Mouse (Mus musculus): ENCODE measurements around the gene Gdf2. TPM values are rescaled to one million over a fixed set of nuclear protein-coding genes. Genes with fewer than 3 reads are reported as not detected.

The Gdf2 gene
- polyA plus RNA-seq, 1 experiment from 2014 or later, result 0.08 TPM

DNA sequence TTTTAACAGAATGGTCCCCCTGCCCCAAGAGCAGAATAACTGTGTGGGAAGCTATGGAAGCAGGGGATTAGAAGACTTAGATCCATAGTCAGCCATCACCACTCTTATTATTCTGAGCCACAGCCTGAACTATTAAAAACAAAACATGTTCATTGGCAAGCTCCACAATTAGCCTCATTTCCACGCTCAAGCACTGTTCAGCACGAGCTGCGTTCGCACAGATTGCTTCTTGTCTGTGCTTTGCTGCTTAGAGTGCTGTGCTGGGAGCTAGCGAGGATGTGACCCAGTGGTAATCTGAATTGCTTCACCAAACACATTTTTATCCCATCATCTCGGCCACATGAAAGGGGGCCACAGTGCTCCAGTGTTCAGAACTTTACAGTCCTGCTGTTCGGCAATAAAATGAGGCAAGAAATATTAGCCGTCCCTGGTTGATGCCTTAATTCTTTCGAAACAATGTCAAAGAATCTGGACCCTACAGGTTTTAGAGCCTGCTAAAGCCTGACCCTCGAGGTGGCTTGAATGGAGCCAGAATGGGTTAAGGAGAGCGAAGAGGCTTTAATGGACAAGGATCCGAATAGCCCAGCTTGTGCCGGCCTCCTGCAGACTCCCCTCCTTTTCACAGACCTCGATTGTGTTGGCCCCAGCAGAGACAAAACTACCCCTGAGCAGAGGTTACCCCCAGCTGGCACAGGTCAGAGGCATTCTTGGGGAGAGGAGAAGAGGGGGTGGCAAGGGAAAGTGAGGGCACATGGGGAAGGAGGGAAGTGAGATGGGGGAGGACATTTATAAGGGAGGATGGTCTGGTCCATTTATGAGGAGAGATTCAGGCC, 19.9 kb upstream of the Gdf2 start:
- H3K4me3 ChIP-seq (replicated peaks; ENCODE audit: low read length), result no peak overlapping the region
- ATAC-seq (ENCODE audit: low FRiP score) (no peak), DNase-seq (ENCODE audit: low spot score) (no peak)
- no peak overlapping the region for H3K4me2 ChIP-seq (replicated peaks)
- peaks cover 31% of the 10 kb centered on the region for H3K4me1 ChIP-seq (replicated peaks; ENCODE audit: control insufficient read depth, insufficient read depth, low read length)
- H3K9ac ChIP-seq, result no peak overlapping the region; the same call in 1 of the 2 replicates
- 15% methylated on average over 14 of the region's 14 CpGs for WGBS
- no peaks in the 10 kb centered on the region for H3K9me3 ChIP-seq (ENCODE audit: control insufficient read depth, low read length)
- H3K27ac ChIP-seq, result no peak overlapping the region
- no peaks in the 10 kb centered on the region for H3K36me3 ChIP-seq (replicated peaks; ENCODE audit: control insufficient read depth, insufficient read depth)
- H3K27me3 ChIP-seq (ENCODE audit: control insufficient read depth, insufficient read depth, low read length), result peaks cover 56% of the 10 kb centered on the region

DNA sequence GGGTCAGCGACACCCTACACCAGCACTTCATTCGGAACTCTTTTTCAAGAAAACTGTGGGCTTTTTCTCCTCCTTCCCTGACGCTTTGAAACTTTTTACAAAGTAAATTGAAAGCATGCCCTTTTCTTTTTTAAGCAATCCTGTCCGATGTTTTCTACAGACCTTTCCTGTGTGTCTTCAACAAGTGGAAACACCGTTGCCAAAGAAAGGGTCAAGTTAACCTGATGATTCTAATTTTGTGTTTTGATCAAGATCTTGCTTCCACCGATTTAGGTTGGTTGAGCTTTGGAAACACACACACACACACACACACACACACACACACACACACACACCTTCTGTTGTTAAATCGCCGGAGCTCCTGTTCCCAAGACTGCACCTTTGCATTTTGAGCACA, 18.1 kb upstream of the Gdf2 start:
- H3K27me3 ChIP-seq (ENCODE audit: control insufficient read depth, insufficient read depth, low read length), result peaks cover 56% of the 10 kb centered on the region
- H3K9ac ChIP-seq, result peak overlapping the region; percentile 67
- no peaks in the 10 kb centered on the region for H3K9me3 ChIP-seq (ENCODE audit: control insufficient read depth, low read length)
- WGBS, result 13% methylated on average over 8 of the region's 8 CpGs
- peak overlapping the region; percentile 95 for H3K4me2 ChIP-seq (replicated peaks)
- H3K4me1 ChIP-seq (replicated peaks; ENCODE audit: control insufficient read depth, insufficient read depth, low read length), result peaks cover 31% of the 10 kb centered on the region
- ATAC-seq (ENCODE audit: low FRiP score) (no peak), DNase-seq (ENCODE audit: low spot score) (no peak)
- no peaks in the 10 kb centered on the region for H3K36me3 ChIP-seq (replicated peaks; ENCODE audit: control insufficient read depth, insufficient read depth)
- H3K4me3 ChIP-seq (replicated peaks; ENCODE audit: low read length), result peak overlapping the region; percentile 56
- H3K27ac ChIP-seq, result no peak overlapping the region

DNA sequence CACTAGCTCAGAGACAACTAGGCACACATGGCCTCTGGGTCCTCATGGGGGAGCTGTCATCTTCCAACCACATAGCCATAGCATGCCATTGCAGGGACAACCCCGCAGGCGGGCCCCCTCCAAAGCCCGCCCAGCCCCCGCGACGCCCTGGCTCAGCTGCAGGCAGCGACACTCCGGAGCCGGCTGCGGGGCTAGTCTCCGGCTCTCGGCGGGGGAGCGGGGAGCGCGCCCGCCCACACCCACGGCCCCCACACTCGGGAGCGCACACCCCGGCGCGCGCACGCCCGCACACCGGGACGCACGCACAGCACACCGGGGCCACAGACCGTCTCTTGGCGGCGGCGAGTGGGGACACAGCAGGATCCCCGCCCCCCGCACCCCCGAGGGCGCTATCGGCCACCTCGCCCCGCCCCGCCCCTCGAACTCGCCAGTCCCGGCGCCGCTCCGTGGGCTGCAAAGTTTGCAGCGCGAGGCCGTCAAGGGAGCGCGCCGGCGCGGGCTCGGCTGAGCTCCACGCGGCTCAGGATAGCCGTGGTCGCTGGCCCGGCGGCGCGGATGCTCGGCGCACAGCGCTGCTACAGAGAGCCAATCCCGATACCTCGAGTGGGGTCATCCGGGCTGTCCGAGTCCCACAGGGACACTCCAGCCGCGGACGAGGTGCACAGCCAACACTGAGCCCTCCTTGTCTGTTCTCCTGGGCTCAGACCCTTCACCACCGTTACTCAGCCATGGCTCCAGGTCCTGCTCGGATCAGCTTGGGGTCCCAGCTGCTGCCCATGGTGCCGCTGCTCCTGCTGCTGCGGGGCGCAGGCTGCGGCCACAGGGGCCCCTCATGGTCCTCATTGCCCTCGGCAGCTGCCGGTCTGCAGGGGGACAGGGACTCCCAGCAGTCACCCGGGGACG, 17.4 kb upstream of the Gdf2 start, which contains the start of gene Gdf10:
Gene Gdf10 (plus strand): TSS at position 420 of the 903 bp plus-strand sequence.
- peak within 1 kb of the TSS; percentile 95 for H3K4me2 ChIP-seq (replicated peaks)
- peaks cover 31% of the 10 kb centered on the region for H3K4me1 ChIP-seq (replicated peaks; ENCODE audit: control insufficient read depth, insufficient read depth, low read length)
- DNase-seq (ENCODE audit: low spot score) (peak; percentile 55), ATAC-seq (ENCODE audit: low FRiP score) (peak; percentile 71)
- H3K4me3 ChIP-seq (replicated peaks; ENCODE audit: low read length), result peak within 1 kb of the TSS; percentile 56
- H3K9me3 ChIP-seq (ENCODE audit: control insufficient read depth, low read length), result no peaks in the 10 kb centered on the region
- H3K27me3 ChIP-seq (ENCODE audit: control insufficient read depth, insufficient read depth, low read length), result peaks cover 56% of the 10 kb centered on the region
- peak within 1 kb of the TSS; percentile 67 for H3K9ac ChIP-seq
- no peaks in the 10 kb centered on the region for H3K36me3 ChIP-seq (replicated peaks; ENCODE audit: control insufficient read depth, insufficient read depth)
- under 1% methylated on average over 68 of the region's 85 CpGs for WGBS
- no peak within 1 kb of the TSS for H3K27ac ChIP-seq

DNA sequence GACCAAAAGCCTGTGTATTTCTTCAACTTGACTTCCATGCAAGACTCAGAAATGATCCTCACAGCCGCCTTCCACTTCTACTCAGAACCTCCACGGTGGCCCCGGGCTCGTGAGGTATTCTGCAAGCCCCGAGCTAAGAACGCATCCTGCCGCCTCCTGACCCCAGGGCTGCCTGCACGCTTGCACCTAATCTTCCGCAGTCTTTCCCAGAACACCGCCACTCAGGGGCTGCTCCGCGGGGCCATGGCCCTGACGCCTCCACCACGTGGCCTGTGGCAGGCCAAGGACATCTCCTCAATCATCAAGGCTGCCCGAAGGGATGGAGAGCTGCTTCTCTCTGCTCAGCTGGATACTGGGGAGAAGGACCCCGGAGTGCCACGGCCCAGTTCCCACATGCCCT, 9.0 kb upstream of the Gdf2 start:
- Histone ChIP-seq H3K9ac (no peak overlapping the region), H3K36me3 (replicated peaks; ENCODE audit: control insufficient read depth, insufficient read depth) (no peaks in the 10 kb centered on the region), H3K4me3 (replicated peaks; ENCODE audit: low read length) (no peak overlapping the region), H3K27me3 (ENCODE audit: control insufficient read depth, insufficient read depth, low read length) (no peaks in the 10 kb centered on the region), H3K9me3 (ENCODE audit: control insufficient read depth, low read length) (no peaks in the 10 kb centered on the region), H3K4me2 (replicated peaks) (no peak overlapping the region), H3K27ac (no peak overlapping the region), H3K4me1 (replicated peaks; ENCODE audit: control insufficient read depth, insufficient read depth, low read length) (no peaks in the 10 kb centered on the region)
- 64% methylated on average over 17 of the region's 17 CpGs for WGBS
- DNase-seq (ENCODE audit: low spot score) (no peak), ATAC-seq (ENCODE audit: low FRiP score) (no peak)

DNA sequence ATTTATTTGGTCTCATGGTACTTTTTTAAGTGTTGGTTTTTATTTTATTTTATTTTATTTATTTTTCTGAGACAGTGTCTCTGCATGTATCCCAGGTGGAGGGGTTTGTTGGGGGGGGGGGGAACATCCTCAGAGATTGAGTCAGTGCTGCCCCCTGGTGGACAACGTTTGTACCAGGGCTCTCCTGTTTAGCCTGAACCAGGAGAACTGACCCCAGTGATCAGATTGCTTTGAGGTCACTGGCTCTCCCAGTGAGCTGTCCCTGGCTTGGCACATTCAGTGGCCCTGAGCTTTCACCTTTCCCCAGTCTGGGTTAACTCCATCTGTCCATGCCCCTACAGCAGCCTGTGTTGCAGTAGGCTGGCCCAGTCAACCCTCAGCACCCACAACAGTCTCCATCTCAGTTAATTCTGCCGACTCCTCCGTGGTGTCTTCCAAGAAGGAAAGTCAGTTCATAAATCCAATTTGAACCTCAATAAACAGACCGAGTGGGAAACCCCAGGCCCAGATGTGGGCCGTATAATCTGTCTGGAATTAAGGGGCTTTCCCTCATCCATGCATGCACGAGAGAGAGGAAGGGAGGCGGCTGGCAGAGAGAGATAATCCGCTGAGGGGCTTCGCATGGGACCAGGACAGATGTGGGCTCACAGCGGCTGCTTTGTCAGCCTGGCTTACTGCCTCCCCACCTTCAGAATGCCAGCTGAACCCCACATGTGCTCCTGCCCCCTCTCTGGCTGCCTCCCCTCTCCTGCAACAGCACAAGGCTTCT, 7.7 kb upstream of the Gdf2 start:
- Histone ChIP-seq H3K4me2 (replicated peaks) (no peak overlapping the region), H3K4me3 (replicated peaks; ENCODE audit: low read length) (no peak overlapping the region), H3K4me1 (replicated peaks; ENCODE audit: control insufficient read depth, insufficient read depth, low read length) (no peaks in the 10 kb centered on the region), H3K9ac (no peak overlapping the region), H3K9me3 (ENCODE audit: control insufficient read depth, low read length) (no peaks in the 10 kb centered on the region), H3K27ac (no peak overlapping the region), H3K27me3 (ENCODE audit: control insufficient read depth, insufficient read depth, low read length) (no peaks in the 10 kb centered on the region), H3K36me3 (replicated peaks; ENCODE audit: control insufficient read depth, insufficient read depth) (no peaks in the 10 kb centered on the region)
- peak; percentile 46 for DNase-seq (ENCODE audit: low spot score)
- ATAC-seq (ENCODE audit: low FRiP score), result peak; percentile 42; the same call in 1 of the 2 replicates
- 72% methylated on average over 10 of the region's 10 CpGs for WGBS

DNA sequence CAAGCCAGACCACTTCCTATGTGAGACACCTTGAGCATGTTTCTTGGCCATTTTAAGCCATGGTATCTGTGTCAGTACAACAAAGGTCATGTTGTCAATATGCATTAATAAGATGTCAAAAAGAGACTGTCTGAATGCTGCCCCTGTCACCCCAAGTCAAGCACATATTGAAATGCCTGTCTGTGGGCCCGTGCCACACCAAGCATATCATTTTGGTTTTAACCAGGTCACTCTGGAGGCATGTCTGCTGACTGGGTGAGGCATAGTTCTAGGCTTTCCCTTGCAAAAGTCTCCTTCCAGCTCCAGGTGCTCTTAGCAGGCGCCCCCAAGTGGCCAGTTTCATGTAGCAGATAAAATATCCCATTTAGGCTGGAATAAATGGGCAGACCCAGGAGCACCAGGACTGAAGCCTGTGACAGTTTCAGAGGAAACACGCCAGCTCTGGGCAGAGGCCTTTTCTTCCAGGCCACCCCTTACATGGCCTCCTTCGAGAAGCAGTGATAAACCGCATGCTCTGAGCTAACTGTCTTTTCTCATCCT, 7.0 kb upstream of the Gdf2 start:
- Histone ChIP-seq H3K9me3 (ENCODE audit: control insufficient read depth, low read length) (no peaks in the 10 kb centered on the region), H3K27ac (no peak overlapping the region), H3K4me1 (replicated peaks; ENCODE audit: control insufficient read depth, insufficient read depth, low read length) (no peaks in the 10 kb centered on the region), H3K27me3 (ENCODE audit: control insufficient read depth, insufficient read depth, low read length) (no peaks in the 10 kb centered on the region), H3K4me3 (replicated peaks; ENCODE audit: low read length) (no peak overlapping the region), H3K36me3 (replicated peaks; ENCODE audit: control insufficient read depth, insufficient read depth) (no peaks in the 10 kb centered on the region), H3K4me2 (replicated peaks) (no peak overlapping the region), H3K9ac (no peak overlapping the region)
- 0 out of 2 replicates have a peak, but pooled peaks have one; percentile 48 for ATAC-seq (ENCODE audit: low FRiP score)
- 45% methylated on average over 5 of the region's 5 CpGs for WGBS
- peak; percentile 69 for DNase-seq (ENCODE audit: low spot score)

DNA sequence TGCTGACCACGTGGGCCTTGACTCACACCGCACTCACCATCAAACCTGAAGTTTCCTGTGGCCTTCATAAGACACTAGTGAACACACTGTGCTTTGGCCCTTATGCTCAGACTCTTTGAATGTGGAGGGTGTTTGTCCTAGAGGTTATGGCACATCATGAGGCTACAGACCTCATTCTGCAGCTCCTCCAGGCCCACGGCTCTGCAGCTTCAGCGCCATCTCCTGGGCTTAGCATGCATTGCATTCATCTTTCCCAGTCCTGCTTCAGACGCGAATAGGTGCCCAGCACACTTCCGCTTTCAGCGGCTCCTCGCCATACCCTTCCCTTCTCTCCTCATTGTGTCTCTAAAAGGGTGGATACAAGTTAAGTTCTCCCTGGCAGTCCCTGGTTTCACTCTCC, 1.7 kb upstream of the Gdf2 start:
- no peak overlapping the region for H3K27ac ChIP-seq
- H3K4me2 ChIP-seq (replicated peaks), result peak overlapping the region; percentile 35
- ATAC-seq (ENCODE audit: low FRiP score), result peak; percentile 27; the same call in 1 of the 2 replicates
- WGBS, result 26% methylated on average over 9 of the region's 9 CpGs
- DNase-seq (ENCODE audit: low spot score), result peak; percentile 89
- H3K4me1 ChIP-seq (replicated peaks; ENCODE audit: control insufficient read depth, insufficient read depth, low read length), result 0 out of 2 replicates have a peak, but pooled peaks cover 3% of the 10 kb centered on the region
- H3K4me3 ChIP-seq (replicated peaks; ENCODE audit: low read length), result no peak overlapping the region
- no peaks in the 10 kb centered on the region for H3K9me3 ChIP-seq (ENCODE audit: control insufficient read depth, low read length)
- 0 out of 2 replicates have a peak overlapping the region, but pooled peaks have one; percentile 24 for H3K9ac ChIP-seq
- no peaks in the 10 kb centered on the region for H3K36me3 ChIP-seq (replicated peaks; ENCODE audit: control insufficient read depth, insufficient read depth)
- H3K27me3 ChIP-seq (ENCODE audit: control insufficient read depth, insufficient read depth, low read length), result no peaks in the 10 kb centered on the region

DNA sequence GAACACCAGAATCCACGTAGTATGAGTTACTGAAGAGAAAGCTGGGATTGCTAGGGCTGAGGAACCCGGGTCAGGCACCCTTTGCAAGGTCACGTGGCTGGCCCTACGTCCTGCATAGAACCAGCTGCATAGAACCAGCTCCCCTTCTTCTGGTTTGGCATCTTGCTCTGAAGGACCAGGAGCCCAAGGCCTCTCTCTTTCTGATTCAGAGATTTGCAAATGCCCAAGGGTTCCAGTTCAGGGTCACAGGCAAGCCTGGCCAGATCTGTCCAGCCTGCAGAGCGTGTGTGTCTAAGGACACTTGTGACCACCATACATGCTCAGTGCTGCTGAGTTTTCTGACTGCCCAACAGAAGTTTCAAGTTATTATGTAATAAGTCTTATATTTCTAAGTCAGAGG, 1.4 kb downstream of the Gdf2 start:
- Histone ChIP-seq H3K9me3 (ENCODE audit: control insufficient read depth, low read length) (no peaks in the 10 kb centered on the region), H3K4me1 (replicated peaks; ENCODE audit: control insufficient read depth, insufficient read depth, low read length) (0 out of 2 replicates have a peak, but pooled peaks cover 3% of the 10 kb centered on the region), H3K4me2 (replicated peaks) (no peak overlapping the region), H3K9ac (no peak overlapping the region), H3K27ac (no peak overlapping the region), H3K36me3 (replicated peaks; ENCODE audit: control insufficient read depth, insufficient read depth) (no peaks in the 10 kb centered on the region), H3K4me3 (replicated peaks; ENCODE audit: low read length) (no peak overlapping the region), H3K27me3 (ENCODE audit: control insufficient read depth, insufficient read depth, low read length) (no peaks in the 10 kb centered on the region)
- WGBS, result 83% methylated on average over 5 of the region's 5 CpGs
- no peak for DNase-seq (ENCODE audit: low spot score)
- ATAC-seq (ENCODE audit: low FRiP score), result no peak

Data from hindbrain, embryonic 14.5 days (tissue).